Mouse (Mus musculus): ENCODE data around the gene Stmn3. TPM values are rescaled to one million over a fixed set of nuclear protein-coding genes. Genes with fewer than 3 reads are reported as not detected.

Stmn3 gene
- polyA plus RNA-seq, 1 experiment: 2.4 TPM

GRCm38 (mm10) chr2:181266839-181267238, 47.5 kb downstream of the Stmn3 start:
- no peak overlapping the region for H3K27ac ChIP-seq (ENCODE audit: insufficient read depth, low read depth, low read length)
- DNase-seq: no peak
- no peaks in the 10 kb centered on the region for H3K27me3 ChIP-seq (replicated peaks; ENCODE audit: control insufficient read depth, insufficient read depth, low read length)
- WGBS: 90% methylated on average over 2 of the region's 2 CpGs
- peaks cover 8% of the 10 kb centered on the region for H3K36me3 ChIP-seq (ENCODE audit: control insufficient read depth, insufficient read depth, low read length)
- H3K4me3 ChIP-seq (ENCODE audit: insufficient read depth, low read depth, low read length): no peak overlapping the region
- TF ChIP-seq POLR2A (IDR thresholded peaks at IDR 0.05; ENCODE audit: low read depth, low read length): no peak
- TF ChIP-seq CTCF (conservative IDR thresholded peaks at IDR 0.05; ENCODE audit: insufficient read depth, insufficient read length, low read depth, low read length): no peak
- H3K4me1 ChIP-seq (ENCODE audit: control insufficient read depth, insufficient read depth, low read length): no peaks in the 10 kb centered on the region

Other genes starting within 250 kb of the Stmn3 start
- gene Kcnq2, start 179.2 kb downstream of the Stmn3 start, polyA plus RNA-seq (2012; rRNA removed): 0.05 and 0.31 TPM in 2 replicates
- gene Eef1a2, start 157.5 kb downstream of the Stmn3 start, polyA plus RNA-seq (2012; rRNA removed): 0.92 and 18.7 TPM in 2 replicates
- gene Ppdpf, start 127.3 kb downstream of the Stmn3 start, polyA plus RNA-seq (2012; rRNA removed): 162 and 168 TPM in 2 replicates
- 0.12 and 0.16 TPM in 2 replicates for gene Ptk6, start 111.7 kb downstream of the Stmn3 start, polyA plus RNA-seq (2012; rRNA removed)
- gene Srms, start 101.3 kb downstream of the Stmn3 start, polyA plus RNA-seq (2012; rRNA removed): 0.87 and 0.91 TPM in 2 replicates
- 0.72 and 0.77 TPM in 2 replicates for gene Fndc11, start 94.5 kb downstream of the Stmn3 start, polyA plus RNA-seq (2012; rRNA removed)
- 15.4 and 17.5 TPM in 2 replicates for gene Helz2, start 72.5 kb downstream of the Stmn3 start, polyA plus RNA-seq (2012; rRNA removed)
- gene Gmeb2, start 26.5 kb downstream of the Stmn3 start, polyA plus RNA-seq (2012; rRNA removed): 12.8 and 14.5 TPM in 2 replicates
- gene Rtel1, start 5.2 kb upstream of the Stmn3 start, polyA plus RNA-seq (2012; rRNA removed): 30.2 and 30.9 TPM in 2 replicates
- gene Zgpat, start 50.4 kb upstream of the Stmn3 start, polyA plus RNA-seq (2012; rRNA removed): 29.6 and 35.2 TPM in 2 replicates
- gene Arfrp1, start 50.9 kb upstream of the Stmn3 start, polyA plus RNA-seq (2012; rRNA removed): 32.0 and 36.0 TPM in 2 replicates
- gene Lime1, start 65.6 kb upstream of the Stmn3 start, polyA plus RNA-seq (2012; rRNA removed): 35.1 and 53.7 TPM in 2 replicates
- gene Zbtb46, start 144.9 kb upstream of the Stmn3 start, polyA plus RNA-seq (2012; rRNA removed): 7.7 and 8.0 TPM in 2 replicates
- gene Abhd16b, start 178.7 kb upstream of the Stmn3 start, polyA plus RNA-seq (2012; rRNA removed): not detected in 2 replicates
- 35.2 and 41.5 TPM in 2 replicates for gene Tpd52l2, start 182.6 kb upstream of the Stmn3 start, polyA plus RNA-seq (2012; rRNA removed)
- gene Dnajc5, start 206.0 kb upstream of the Stmn3 start, polyA plus RNA-seq (2012; rRNA removed): 55.5 and 65.1 TPM in 2 replicates

All from kidney, adult 2 months (tissue).